In genomic region chr10:10795321-10795720, GRCm38 (mm10) we compare ENCODE assay signal across 20 mouse cellular contexts.
DNase-seq lines count a peak whose midpoint lies in the region; ATAC-seq and TF ChIP-seq lines count a peak whose summit lies in the region.
"Had no signal": no experiment of that assay in that cellular context is flagged by ENCODE, and none has a peak within 500 bp of the region (broad histone marks: within the 10 kb centered on the region; RNA-seq: fewer than 3 reads in every experiment).

No protein-coding gene starts in this region.

- 94% methylated on average over 1 of the region's 1 CpGs for WGBS in forebrain, embryonic 14.5 days
- WGBS in forebrain, embryonic 10.5 days: 94% methylated on average over 1 of the region's 1 CpGs
- 97% methylated on average over 1 of the region's 1 CpGs for WGBS in limb, embryonic 14.5 days
- 90% methylated on average over 1 of the region's 1 CpGs for WGBS in limb, embryonic 10.5 days

- H3K9me3 ChIP-seq in forebrain, embryonic 14.5 days (replicated peaks; ENCODE audit: control insufficient read depth, low read length): no peaks in the 10 kb centered on the region
- no peaks in the 10 kb centered on the region for H3K9me3 ChIP-seq in forebrain, embryonic 10.5 days
- H3K9me3 ChIP-seq in limb, embryonic 14.5 days (ENCODE audit: control insufficient read depth, low read length): no peaks in the 10 kb centered on the region
- H3K9me3 ChIP-seq in limb, embryonic 10.5 days (replicated peaks): no peaks in the 10 kb centered on the region
- H3K9me3 ChIP-seq: embryonic facial prominence, embryonic 15.5 days; heart, embryonic 10.5 days; hindbrain, embryonic 13.5 days had no signal

- no peak overlapping the region for H3K9ac ChIP-seq in forebrain, embryonic 14.5 days (ENCODE audit: low read length)
- H3K9ac ChIP-seq in limb, embryonic 14.5 days (ENCODE audit: low read depth, low read length, severe bottlenecking): no peak overlapping the region
- H3K9ac ChIP-seq: embryonic facial prominence, embryonic 15.5 days; hindbrain, embryonic 13.5 days had no signal

- H3K36me3 ChIP-seq in forebrain, embryonic 14.5 days (ENCODE audit: control insufficient read depth, insufficient read depth, low read length): no peaks in the 10 kb centered on the region
- H3K36me3 ChIP-seq in forebrain, embryonic 10.5 days (replicated peaks): no peaks in the 10 kb centered on the region
- H3K36me3 ChIP-seq in limb, embryonic 14.5 days (ENCODE audit: control insufficient read depth, insufficient read depth, low read length): no peaks in the 10 kb centered on the region
- H3K36me3 ChIP-seq in limb, embryonic 10.5 days: no peaks in the 10 kb centered on the region
- H3K36me3 ChIP-seq: embryonic facial prominence, embryonic 15.5 days; heart, embryonic 10.5 days; hindbrain, embryonic 13.5 days had no signal

- DNase-seq in forebrain, embryonic 14.5 days (ENCODE audit: low spot score): peak; percentile 30
- DNase-seq in forebrain, embryonic 10.5 days (ENCODE audit: extremely low spot score, low spot score): no peak
- DNase-seq in limb, embryonic 14.5 days (ENCODE audit: low spot score): peak; percentile 21
- DNase-seq in limb, embryonic 10.5 days (ENCODE audit: low spot score): no peak
- DNase-seq in right cerebral cortex, postnatal 4 days: peak; percentile 5
- no peak for DNase-seq in right cerebral cortex, adult 2 months (ENCODE audit: low spot score in 2 of 2)
- DNase-seq: adrenal gland, adult 2 months; adrenal gland, postnatal 25 days; cerebellum, adult 2 months; cerebellum, postnatal 25 days; gastrocnemius, postnatal 10 days; heart, adult 18-20 months; heart, postnatal 10 days; heart, postnatal 4 days had no signal

- no peak for ATAC-seq in forebrain, embryonic 14.5 days
- no peak for ATAC-seq in limb, embryonic 14.5 days (ENCODE audit: low FRiP score, low read depth)
- ATAC-seq: forebrain, embryonic 16.5 days had no signal

- no peaks in the 10 kb centered on the region for H3K4me1 ChIP-seq in forebrain, embryonic 14.5 days (ENCODE audit: control insufficient read depth, insufficient read depth, low read length)
- H3K4me1 ChIP-seq in forebrain, embryonic 10.5 days: no peaks in the 10 kb centered on the region
- H3K4me1 ChIP-seq in limb, embryonic 14.5 days (ENCODE audit: control insufficient read depth, insufficient read depth, low read length): no peaks in the 10 kb centered on the region
- H3K4me1 ChIP-seq in limb, embryonic 10.5 days: no peaks in the 10 kb centered on the region
- H3K4me1 ChIP-seq: embryonic facial prominence, embryonic 15.5 days; heart, embryonic 10.5 days; hindbrain, embryonic 13.5 days had no signal

- no peak for TF ChIP-seq POLR2A in limb, embryonic 14.5 days (IDR thresholded peaks at IDR 0.05; ENCODE audit: borderline replicate concordance, extremely low read depth, insufficient read depth, insufficient read length)

- H3K4me2 ChIP-seq in forebrain, embryonic 14.5 days (ENCODE audit: low read length): no peak overlapping the region
- no peak overlapping the region for H3K4me2 ChIP-seq in limb, embryonic 14.5 days (replicated peaks; ENCODE audit: low read depth, low read length, severe bottlenecking)
- H3K4me2 ChIP-seq: embryonic facial prominence, embryonic 15.5 days; hindbrain, embryonic 13.5 days had no signal

- no peak overlapping the region for H3K27ac ChIP-seq in forebrain, embryonic 14.5 days (ENCODE audit: low read depth, low read length)
- H3K27ac ChIP-seq in forebrain, embryonic 10.5 days: no peak overlapping the region
- no peak overlapping the region for H3K27ac ChIP-seq in limb, embryonic 14.5 days (replicated peaks; ENCODE audit: low read depth, low read length)
- no peak overlapping the region for H3K27ac ChIP-seq in limb, embryonic 10.5 days
- H3K27ac ChIP-seq: embryonic facial prominence, embryonic 15.5 days; heart, embryonic 10.5 days; hindbrain, embryonic 13.5 days had no signal

- no peaks in the 10 kb centered on the region for H3K27me3 ChIP-seq in forebrain, embryonic 14.5 days (replicated peaks; ENCODE audit: control insufficient read depth, insufficient read depth, low read length)
- H3K27me3 ChIP-seq in forebrain, embryonic 10.5 days (ENCODE audit: poor library complexity, severe bottlenecking): no peaks in the 10 kb centered on the region
- no peaks in the 10 kb centered on the region for H3K27me3 ChIP-seq in limb, embryonic 14.5 days (ENCODE audit: control insufficient read depth, insufficient read depth, low read length)
- H3K27me3 ChIP-seq in limb, embryonic 10.5 days (ENCODE audit: low read depth, poor library complexity, severe bottlenecking): no peaks in the 10 kb centered on the region
- H3K27me3 ChIP-seq: CH12.LX; embryonic facial prominence, embryonic 15.5 days; hindbrain, embryonic 13.5 days had no signal

- no peak overlapping the region for H3K4me3 ChIP-seq in forebrain, embryonic 14.5 days (ENCODE audit: low read depth, low read length)
- H3K4me3 ChIP-seq in forebrain, embryonic 10.5 days: no peak overlapping the region
- H3K4me3 ChIP-seq in limb, embryonic 14.5 days (replicated peaks; ENCODE audit: low read length): no peak overlapping the region
- no peak overlapping the region for H3K4me3 ChIP-seq in limb, embryonic 10.5 days
- H3K4me3 ChIP-seq: embryonic facial prominence, embryonic 15.5 days; erythroblast, embryonic 14.5 days; heart, embryonic 10.5 days; hindbrain, embryonic 13.5 days had no signal

Comparison
In these comparisons a context has a peak if more than half of its experiments do, and no peak if none do; other contexts are left out.
1. DNase-seq: peak in forebrain, embryonic 14.5 days (single experiment), limb, embryonic 14.5 days (single experiment) and right cerebral cortex, postnatal 4 days (single experiment); none in forebrain, embryonic 10.5 days (single experiment), limb, embryonic 10.5 days (single experiment) and right cerebral cortex, adult 2 months (0 of 2).